Mouse (Mus musculus) hindbrain, embryonic 15.5 days (tissue): ENCODE results near the gene Oard1. TPM values are rescaled to one million over a fixed set of nuclear protein-coding genes. Genes with fewer than 3 reads are reported as not detected.

ENCODE experiments used
- polyA plus RNA-seq: library from polyadenylated mRNA; unstranded; fragments of >200 nt; fragmentation: Nextera tagmentation; extraction: Ambion mirVana; gene quantifications from 2 replicates; pipeline ENCODE4 v1.2.1, GENCODE M21; 2015

Gene Oard1
- polyA plus RNA-seq, 1 experiment from 2014 or later: 35.1 TPM

Other genes starting within 250 kb of the Oard1 start
- 0.21 TPM in 1 of 2 replicates, not detected in the other for gene A530064D06Rik, start 242.7 kb upstream of the Oard1 start, polyA plus RNA-seq
- gene Trem1, start 177.2 kb upstream of the Oard1 start, polyA plus RNA-seq: not detected in 2 replicates
- not detected in 2 replicates for gene Trem3, start 162.2 kb upstream of the Oard1 start, polyA plus RNA-seq
- 0.30 and 1.1 TPM in 2 replicates for gene Treml4, start 145.7 kb upstream of the Oard1 start, polyA plus RNA-seq
- gene Treml2, start 110.5 kb upstream of the Oard1 start, polyA plus RNA-seq: 0.13 and 0.21 TPM in 2 replicates
- gene B430306N03Rik, start 93.9 kb upstream of the Oard1 start, polyA plus RNA-seq: 0.05 and 0.24 TPM in 2 replicates
- gene Trem2, start 63.6 kb upstream of the Oard1 start, polyA plus RNA-seq: 4.2 and 4.9 TPM in 2 replicates
- gene Treml1, start 50.1 kb upstream of the Oard1 start, polyA plus RNA-seq: 0.47 and 0.61 TPM in 2 replicates
- gene Nfya, start 108 bp upstream of the Oard1 start, polyA plus RNA-seq: 11.1 and 11.6 TPM in 2 replicates
- gene Apobec2, start 22.9 kb downstream of the Oard1 start, polyA plus RNA-seq: 0.62 and 0.65 TPM in 2 replicates
- gene Tspo2, start 41.5 kb downstream of the Oard1 start, polyA plus RNA-seq: 1.2 and 1.8 TPM in 2 replicates
- 0.39 TPM in 1 of 2 replicates, not detected in the other for gene Unc5cl, start 44.9 kb downstream of the Oard1 start, polyA plus RNA-seq